Mouse (Mus musculus) c-Kit-positive CD71-positive TER-119-positive erythroid progenitor cells, embryonic 14.5 days (primary cell): ENCODE measurements around the gene Vmn1r34.
"Not testable (repeated sequence)": the region's sequence is repeated elsewhere in the genome, so short reads cannot be mapped to it uniquely, and the experiment has no call there.

Source experiments
- DNase-seq: peaks from one replicate; pipeline ENCODE4 v3.0.0-alpha.2; 2013; ENCODE audit warnings: low spot score

The Vmn1r34 gene

GRCm38 (mm10) chr6:66643779-66644178 lies at the start of gene Vmn1r34:
Gene Vmn1r34, minus strand, starts transcription at chr6:66643879.
- DNase-seq: no peak

- no peak for DNase-seq
These were observed 42.1 kb upstream of the Vmn1r34 start, which contains the start of gene Vmn1r35 for GRCm38 (mm10) chr6:66685806-66686205. Gene Vmn1r35, minus strand, starts transcription at chr6:66685906.

GRCm38 (mm10) chr6:66618182-66618581 lies 25.5 kb downstream of the Vmn1r34 start, which contains the start of gene Vmn1r33:
Gene Vmn1r33, minus strand, starts transcription at chr6:66618282.
- not testable (repeated sequence) for DNase-seq

GRCm38 (mm10) chr6:66595804-66596203 lies 47.9 kb downstream of the Vmn1r34 start:
- no peak for DNase-seq
